Mouse (Mus musculus) stomach, postnatal 0 days (tissue): ENCODE measurements around the gene Sult1a1. TPM values are rescaled to one million over a fixed set of nuclear protein-coding genes. Genes with fewer than 3 reads are reported as not detected.

Experiments used
- ATAC-seq: fragments of 200-750 bp; cut with Nextera tagmentation; 2 replicates; pipeline ENCODE4 v1.8.0; 2017; ENCODE audit not compliant: low FRiP score, low TSS enrichment
- DNase-seq: peaks from one replicate; pipeline ENCODE4 v3.0.0-alpha.2; 2016; ENCODE audit warnings: low spot score
- H3K27ac ChIP-seq: fragments of 300-500 bp; sonication (generic); replicated peaks from 2 replicates; pipeline ENCODE4 v1.5.1; 2014; ENCODE audit warnings: mild to moderate bottlenecking, control low read depth
- H3K27me3 ChIP-seq: fragments of 300-500 bp; sonication (generic); 2 replicates; pipeline ENCODE4 v1.6.1; 2014; ENCODE audit warnings: low read length; ENCODE audit not compliant: control insufficient read depth, insufficient read depth
- H3K36me3 ChIP-seq: fragments of 300-500 bp; sonication (generic); 2 replicates; pipeline ENCODE4 v1.6.1; 2014; ENCODE audit warnings: low read length, mixed read lengths; ENCODE audit not compliant: control insufficient read depth, insufficient read depth
- H3K4me1 ChIP-seq: fragments of 300-500 bp; sonication (generic); replicated peaks from 2 replicates; pipeline ENCODE4 v1.6.1; 2014; ENCODE audit warnings: antibody characterized with exemption; ENCODE audit not compliant: control insufficient read depth, insufficient read depth
- H3K4me2 ChIP-seq: fragments of 300-500 bp; sonication (generic); replicated peaks from 2 replicates; pipeline ENCODE4 v1.6.1; 2014; ENCODE audit warnings: low read depth, mild to moderate bottlenecking, control low read depth, moderate library complexity
- H3K4me3 ChIP-seq: fragments of 300-500 bp; sonication (generic); 2 replicates; pipeline ENCODE4 v1.5.1; 2014; ENCODE audit warnings: low read depth, low read length, control low read depth
- H3K9ac ChIP-seq: fragments of 300-500 bp; sonication (generic); 2 replicates; pipeline ENCODE4 v1.6.1; 2014; ENCODE audit warnings: mild to moderate bottlenecking, low read length, control low read depth, mixed read lengths
- H3K9me3 ChIP-seq: fragments of 300-500 bp; sonication (generic); 2 replicates; pipeline ENCODE4 v1.6.1; 2016; ENCODE audit warnings: low read length; ENCODE audit not compliant: control insufficient read depth
- CTCF ChIP-seq: IDR thresholded peaks from 2 replicates; pipeline ENCODE4 v1.5.1; 2016; ENCODE audit warnings: antibody characterized with exemption, low read depth, mild to moderate bottlenecking, moderate library complexity
- EP300 ChIP-seq: optimal IDR thresholded peaks from 2 replicates; pipeline ENCODE3; 2016; ENCODE audit warnings: antibody characterized with exemption
- WGBS: fragments of 180-500 bp; shearing (Covaris S2); extraction: QIAGEN DNeasy Blood & Tissue Kit; methylation state at CpG from one replicate; pipeline ENCODE4 v1.1.7; 2014; 5-methylcytosine and 5-hydroxymethylcytosine counted together
- polyA plus RNA-seq: library from polyadenylated mRNA; unstranded; fragments of >200 nt; fragmentation: Nextera tagmentation; extraction: Ambion mirVana; gene quantifications from 2 replicates; pipeline ENCODE4 v1.2.1, GENCODE M21; 2015

The Sult1a1 gene
- polyA plus RNA-seq, 1 experiment from 2014 or later, result 10.9 TPM

- TF ChIP-seq EP300, result no peak
- TF ChIP-seq CTCF, result no peak
- no peak overlapping the region for H3K27ac ChIP-seq
- no peaks in the 10 kb centered on the region for H3K27me3 ChIP-seq
- DNase-seq (no peak), ATAC-seq (no peak)
- no peaks in the 10 kb centered on the region for H3K36me3 ChIP-seq
- no peak overlapping the region for H3K4me2 ChIP-seq
- no peak overlapping the region for H3K4me3 ChIP-seq
- no peaks in the 10 kb centered on the region for H3K9me3 ChIP-seq
- 72% methylated on average over 2 of the region's 2 CpGs for WGBS
- no peak overlapping the region for H3K9ac ChIP-seq
- no peaks in the 10 kb centered on the region for H3K4me1 ChIP-seq
These were observed 22.2 kb downstream of the Sult1a1 start for GRCm38 (mm10) chr7:126653991-126654390.

- Histone ChIP-seq H3K9ac (no peak overlapping the region), H3K4me2 (no peak overlapping the region), H3K4me3 (no peak overlapping the region), H3K4me1 (no peaks in the 10 kb centered on the region), H3K27ac (no peak overlapping the region), H3K36me3 (no peaks in the 10 kb centered on the region), H3K9me3 (no peaks in the 10 kb centered on the region), H3K27me3 (no peaks in the 10 kb centered on the region)
- TF ChIP-seq CTCF, result no peak
- no peak for TF ChIP-seq EP300
- 41% methylated on average over 2 of the region's 2 CpGs for WGBS
- ATAC-seq (no peak), DNase-seq (no peak)
These were observed 25.4 kb downstream of the Sult1a1 start for GRCm38 (mm10) chr7:126650852-126651251.

GRCm38 (mm10) chr7:126649231-126650051, 26.8 kb downstream of the Sult1a1 start, which contains the start of gene Sgf29:
Sgf29 (plus strand) TSS chr7:126649309.
- peak within 1 kb of the TSS; percentile 61 for H3K4me2 ChIP-seq
- TF ChIP-seq EP300 (no peak), CTCF (0 out of 2 replicates have a peak, but pooled peaks have one; percentile 1)
- WGBS, result 2% methylated on average over 56 of the region's 57 CpGs

GRCm38 (mm10) chr7:126648486-126648885, 27.7 kb downstream of the Sult1a1 start:
- no peaks in the 10 kb centered on the region for H3K27me3 ChIP-seq
- H3K9ac ChIP-seq, result no peak overlapping the region
- DNase-seq (no peak), ATAC-seq (no peak)
- H3K9me3 ChIP-seq, result no peaks in the 10 kb centered on the region
- 73% methylated on average over 4 of the region's 4 CpGs for WGBS
- TF ChIP-seq CTCF, result peak; percentile 37
- TF ChIP-seq EP300, result no peak
- no peak overlapping the region for H3K27ac ChIP-seq
- no peaks in the 10 kb centered on the region for H3K4me1 ChIP-seq
- H3K36me3 ChIP-seq, result no peaks in the 10 kb centered on the region
- no peak overlapping the region for H3K4me3 ChIP-seq
- H3K4me2 ChIP-seq, result peak overlapping the region; percentile 61

More at GRCm38 (mm10) chr7:126649231-126650051, 26.8 kb downstream of the Sult1a1 start, which contains the start of gene Sgf29:
- peak; percentile 92 for DNase-seq
- peak; percentile 97 for ATAC-seq
- Histone ChIP-seq H3K36me3 (no peaks in the 10 kb centered on the region), H3K4me1 (no peaks in the 10 kb centered on the region), H3K27me3 (no peaks in the 10 kb centered on the region), H3K9ac (peak within 1 kb of the TSS; percentile 73), H3K9me3 (no peaks in the 10 kb centered on the region), H3K4me3 (peak within 1 kb of the TSS; percentile 63), H3K27ac (peak within 1 kb of the TSS; percentile 95)

- H3K9ac ChIP-seq, result peak overlapping the region; percentile 8; the same call in 1 of the 2 replicates
These were observed 30.5 kb downstream of the Sult1a1 start for GRCm38 (mm10) chr7:126645708-126646107.

GRCm38 (mm10) chr7:126644914-126645313, 31.3 kb downstream of the Sult1a1 start:
- TF ChIP-seq CTCF, result no peak
- TF ChIP-seq EP300, result no peak
- H3K9ac ChIP-seq, result no peak overlapping the region
- ATAC-seq, result no peak

More at GRCm38 (mm10) chr7:126645708-126646107, 30.5 kb downstream of the Sult1a1 start:
- Histone ChIP-seq H3K4me1 (no peaks in the 10 kb centered on the region), H3K4me2 (no peak overlapping the region), H3K27me3 (no peaks in the 10 kb centered on the region), H3K36me3 (no peaks in the 10 kb centered on the region), H3K4me3 (no peak overlapping the region), H3K27ac (no peak overlapping the region), H3K9me3 (no peaks in the 10 kb centered on the region)
- DNase-seq (no peak), ATAC-seq (no peak)
- WGBS, result 64% methylated on average over 5 of the region's 5 CpGs
- TF ChIP-seq EP300 (no peak), CTCF (no peak)

More at GRCm38 (mm10) chr7:126644914-126645313, 31.3 kb downstream of the Sult1a1 start:
- DNase-seq, result no peak
- Histone ChIP-seq H3K9me3 (no peaks in the 10 kb centered on the region), H3K4me3 (no peak overlapping the region), H3K4me1 (no peaks in the 10 kb centered on the region), H3K27ac (no peak overlapping the region), H3K4me2 (no peak overlapping the region), H3K36me3 (no peaks in the 10 kb centered on the region), H3K27me3 (no peaks in the 10 kb centered on the region)
